Mouse (Mus musculus) myocyte (in vitro differentiated cells): ENCODE data around the gene Il17c.

Experiments
- CEBPB ChIP-seq: IDR thresholded peaks from 2 replicates; pipeline ENCODE4 v1.6.1; 2011; ENCODE audit warnings: mild to moderate bottlenecking, moderate library complexity; ENCODE audit not compliant: poor library complexity, insufficient read depth, severe bottlenecking
- E2F4 ChIP-seq: IDR thresholded peaks from one replicate; pipeline ENCODE4 v1.6.1; 2011; ENCODE audit warnings: mild to moderate bottlenecking, control low read depth, moderate library complexity; ENCODE audit not compliant: insufficient read depth
- MAX ChIP-seq: IDR thresholded peaks from one replicate; pipeline ENCODE4 v1.6.1; 2011; ENCODE audit warnings: low read depth, mild to moderate bottlenecking, control low read depth
- POLR2A ChIP-seq: IDR thresholded peaks from one replicate; pipeline ENCODE4 v1.6.1; 2011; ENCODE audit warnings: low read depth, mild to moderate bottlenecking, control low read depth, moderate library complexity; ENCODE audit not compliant: insufficient read length
- POLR2AphosphoS2 ChIP-seq: IDR thresholded peaks from one replicate; pipeline ENCODE4 v1.6.1; 2011; ENCODE audit warnings: low read depth, control low read depth; ENCODE audit not compliant: insufficient read length
- SRF ChIP-seq: IDR thresholded peaks from one replicate; pipeline ENCODE4 v1.6.1; 2011; ENCODE audit warnings: low read depth; ENCODE audit not compliant: control insufficient read depth, insufficient read length
- TCF3 ChIP-seq: IDR thresholded peaks from one replicate; pipeline ENCODE4 v1.6.1; 2011; ENCODE audit warnings: low read depth, control low read depth; ENCODE audit not compliant: insufficient read length
- USF1 ChIP-seq: IDR thresholded peaks from one replicate; pipeline ENCODE4 v1.6.1; 2011; ENCODE audit warnings: low read depth, mild to moderate bottlenecking, control low read depth, moderate library complexity

DNA sequence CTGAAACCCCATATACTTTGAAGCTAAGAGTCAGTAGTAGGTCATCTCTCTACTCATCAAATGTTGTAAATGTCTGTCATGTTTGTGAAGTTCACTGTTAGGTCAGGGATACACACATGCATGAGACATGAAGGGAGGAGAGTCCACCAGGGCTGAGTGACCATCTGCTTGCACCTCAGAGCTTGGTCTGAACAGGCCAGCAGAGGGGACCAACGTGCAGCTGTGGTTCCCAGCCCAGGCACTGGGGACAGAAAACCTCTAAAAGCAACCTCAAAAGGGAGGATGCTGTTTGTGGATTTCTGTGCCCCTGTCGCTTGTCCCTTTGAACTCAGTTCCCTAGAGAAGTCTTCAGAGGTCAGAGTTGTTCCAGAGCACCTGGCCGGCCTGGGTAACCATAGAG lies 23.4 kb downstream of the Il17c start:
- no peak for TF ChIP-seq TCF3
- no peak for TF ChIP-seq USF1
- TF ChIP-seq POLR2A = no peak
- TF ChIP-seq CEBPB = no peak
- no peak for TF ChIP-seq E2F4
- TF ChIP-seq MAX = no peak
- TF ChIP-seq SRF = no peak
- TF ChIP-seq POLR2AphosphoS2 = no peak
